Mouse (Mus musculus) testis, adult 2 months (tissue): ENCODE data around the gene Atp5mpl. TPM values are rescaled to one million over a fixed set of nuclear protein-coding genes. Genes with fewer than 3 reads are reported as not detected.

ENCODE experiments used
- H3K27ac ChIP-seq: fragments of 200-500 bp; 2 replicates; pipeline ENCODE4 v1.5.1; 2012; ENCODE audit warnings: low read depth, low read length; ENCODE audit not compliant: control insufficient read depth, insufficient read depth
- H3K27me3 ChIP-seq: fragments of 200-500 bp; 2 replicates; pipeline ENCODE4 v1.6.1; 2012; ENCODE audit warnings: mild to moderate bottlenecking, low read length, moderate library complexity; ENCODE audit not compliant: control insufficient read depth, insufficient read depth
- H3K36me3 ChIP-seq: fragments of 200-500 bp; 2 replicates; pipeline ENCODE4 v1.6.1; 2012; ENCODE audit warnings: mild to moderate bottlenecking, low read length; ENCODE audit not compliant: control insufficient read depth, insufficient read depth
- H3K4me1 ChIP-seq: fragments of 200-500 bp; 2 replicates; pipeline ENCODE4 v1.6.1; 2012; ENCODE audit warnings: low read length; ENCODE audit not compliant: control insufficient read depth, insufficient read depth
- H3K4me3 ChIP-seq: fragments of 200-500 bp; 2 replicates; pipeline ENCODE4 v1.5.1; 2012; ENCODE audit warnings: low read depth, mild to moderate bottlenecking, low read length, moderate library complexity, mixed read lengths; ENCODE audit not compliant: control insufficient read depth
- CTCF ChIP-seq: fragments of 200-500 bp; IDR thresholded peaks from 2 replicates; pipeline ENCODE4 v1.5.1; 2012; ENCODE audit warnings: low read depth, mild to moderate bottlenecking, inconsistent platforms, low read length, moderate library complexity; ENCODE audit not compliant: control insufficient read depth, insufficient read depth, insufficient replicate concordance
- POLR2A ChIP-seq: fragments of 200-500 bp; IDR thresholded peaks from 2 replicates; pipeline ENCODE4 v1.6.1; 2012; ENCODE audit warnings: low read depth, mild to moderate bottlenecking, inconsistent platforms, low read length, moderate library complexity; ENCODE audit not compliant: control insufficient read depth
- polyA plus RNA-seq: library from polyadenylated mRNA; depleted of rRNA; stranded (reverse); fragments of >200 nt; gene quantifications from 2 replicates; pipeline ENCODE4 v1.2.3, GENCODE M21; 2012

Gene Atp5mpl
- polyA plus RNA-seq, 1 experiment = 94.8 TPM

DNA sequence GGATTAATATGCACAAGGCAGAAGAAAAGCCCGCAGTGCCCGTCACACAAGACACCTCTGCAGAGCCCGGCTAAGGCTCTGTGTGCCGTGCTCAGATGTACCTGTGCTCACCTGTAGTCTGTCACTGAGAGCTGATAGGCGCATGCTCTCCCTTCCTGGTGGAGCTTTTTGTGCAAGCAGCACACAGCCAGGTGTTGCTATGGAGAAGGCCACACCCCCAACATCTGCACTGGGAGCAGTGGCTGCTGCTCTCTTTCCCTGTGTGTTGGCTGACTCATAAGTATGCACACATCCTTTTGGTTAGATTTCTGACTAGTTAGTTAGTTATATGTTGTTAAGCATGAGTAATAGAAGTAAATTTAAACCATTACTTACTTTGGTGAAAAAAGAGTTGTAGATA is 25.8 kb upstream of the Atp5mpl start:
- H3K27ac ChIP-seq = no peak overlapping the region
- H3K36me3 ChIP-seq = no peaks in the 10 kb centered on the region
- no peak for TF ChIP-seq CTCF
- TF ChIP-seq POLR2A = no peak

GRCm38 (mm10) chr12:111986756-111987155 is 20.0 kb upstream of the Atp5mpl start:
- Histone ChIP-seq H3K4me1 (no peaks in the 10 kb centered on the region), H3K36me3 (no peaks in the 10 kb centered on the region), H3K4me3 (no peak overlapping the region), H3K27ac (no peak overlapping the region), H3K27me3 (no peaks in the 10 kb centered on the region)
- TF ChIP-seq POLR2A (no peak), CTCF (no peak)

More for the DNA sequence above, 25.8 kb upstream of the Atp5mpl start:
- Histone ChIP-seq H3K4me3 (no peak overlapping the region), H3K27me3 (no peaks in the 10 kb centered on the region), H3K4me1 (no peaks in the 10 kb centered on the region)

DNA sequence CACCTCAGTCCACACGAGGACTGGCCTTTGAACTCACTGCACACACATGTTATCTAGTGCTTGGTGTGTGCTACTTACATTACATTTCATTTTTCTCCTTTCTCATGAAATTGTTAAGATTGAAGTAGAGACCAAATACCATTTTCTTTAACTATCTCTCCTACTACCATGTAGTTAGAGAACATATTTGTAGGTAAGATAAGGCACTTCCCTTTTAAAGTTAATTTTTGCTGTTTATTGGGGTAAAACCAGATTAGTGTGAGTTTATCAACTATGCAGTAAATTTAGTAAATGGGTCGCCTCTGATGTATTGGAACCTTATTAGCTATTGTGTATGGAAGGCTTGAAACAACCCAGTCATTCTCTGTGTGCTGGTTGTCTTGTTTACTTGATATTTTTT is 16.4 kb upstream of the Atp5mpl start:
- H3K36me3 ChIP-seq = no peaks in the 10 kb centered on the region
- H3K4me3 ChIP-seq = no peak overlapping the region
- TF ChIP-seq POLR2A (no peak), CTCF (no peak)
- H3K27ac ChIP-seq = no peak overlapping the region
- H3K27me3 ChIP-seq = no peaks in the 10 kb centered on the region
- H3K4me1 ChIP-seq = no peaks in the 10 kb centered on the region

DNA sequence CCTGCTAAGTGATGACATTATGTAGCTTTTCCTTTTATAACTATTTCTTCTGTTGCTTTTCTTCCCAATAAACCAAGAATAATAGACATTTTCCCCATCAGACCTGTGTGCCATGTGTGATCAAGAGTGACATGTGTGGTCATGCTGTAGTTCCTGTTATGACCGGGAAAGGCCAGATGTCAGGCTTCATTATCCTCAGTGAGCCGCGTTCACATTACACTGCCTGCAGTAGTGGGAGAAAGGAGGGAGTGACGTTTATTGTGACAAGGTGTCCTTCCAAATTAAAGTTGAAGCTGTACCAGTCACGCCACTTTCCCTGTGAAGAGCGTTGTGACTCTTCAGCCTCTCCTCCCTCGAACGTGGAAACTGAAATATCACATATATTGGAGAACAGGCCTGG is 15.1 kb upstream of the Atp5mpl start:
- no peaks in the 10 kb centered on the region for H3K27me3 ChIP-seq
- no peak overlapping the region for H3K4me3 ChIP-seq
- H3K27ac ChIP-seq = no peak overlapping the region
- no peaks in the 10 kb centered on the region for H3K4me1 ChIP-seq
- no peak for TF ChIP-seq CTCF
- TF ChIP-seq POLR2A = no peak
- no peaks in the 10 kb centered on the region for H3K36me3 ChIP-seq

GRCm38 (mm10) chr12:111980887-111981367 is 14.2 kb upstream of the Atp5mpl start, which contains the start of gene Rd3l:
Gene Rd3l (minus strand): TSS chr12:111981317.
- TF ChIP-seq CTCF (no peak), POLR2A (no peak)
- H3K4me1 ChIP-seq = no peaks in the 10 kb centered on the region
- no peaks in the 10 kb centered on the region for H3K36me3 ChIP-seq
- H3K27me3 ChIP-seq = no peaks in the 10 kb centered on the region
- H3K4me3 ChIP-seq = no peak within 1 kb of the TSS
- no peak within 1 kb of the TSS for H3K27ac ChIP-seq

- Histone ChIP-seq H3K27ac (no peak overlapping the region), H3K36me3 (no peaks in the 10 kb centered on the region; the same call in 1 of the 2 replicates), H3K4me3 (no peak overlapping the region), H3K27me3 (no peaks in the 10 kb centered on the region), H3K4me1 (no peaks in the 10 kb centered on the region)
- TF ChIP-seq POLR2A (no peak), CTCF (no peak)
Observed at GRCm38 (mm10) chr12:111978274-111978673, 11.5 kb upstream of the Atp5mpl start.

- Histone ChIP-seq H3K27ac (no peak overlapping the region), H3K4me1 (no peaks in the 10 kb centered on the region), H3K27me3 (no peaks in the 10 kb centered on the region), H3K36me3 (no peaks in the 10 kb centered on the region; the same call in 1 of the 2 replicates), H3K4me3 (no peak overlapping the region)
- no peak for TF ChIP-seq POLR2A
- TF ChIP-seq CTCF = no peak
Observed at GRCm38 (mm10) chr12:111977138-111977537, 10.4 kb upstream of the Atp5mpl start.

DNA sequence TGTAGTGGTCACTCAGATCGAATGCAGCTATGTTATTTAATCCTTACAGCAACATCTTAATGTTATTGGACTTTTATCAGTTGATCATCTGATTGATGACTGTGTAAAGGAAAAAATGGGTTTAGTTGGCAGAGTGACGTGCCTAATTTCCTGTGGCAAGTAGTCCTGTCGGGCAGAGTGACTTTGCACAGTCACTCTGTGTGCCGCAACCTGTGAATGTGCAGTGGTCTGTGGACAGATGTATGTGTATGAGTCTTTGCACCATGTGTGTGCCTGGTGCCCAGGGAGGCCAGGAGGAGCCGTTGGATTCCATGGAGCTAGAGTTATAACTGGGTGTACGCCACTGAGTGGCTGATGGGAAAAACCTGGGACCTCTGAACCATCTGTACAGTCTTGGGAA is 7.8 kb upstream of the Atp5mpl start:
- Histone ChIP-seq H3K27ac (no peak overlapping the region), H3K4me3 (peak overlapping the region; percentile 6; the same call in 1 of the 2 replicates), H3K4me1 (no peaks in the 10 kb centered on the region; the same call in 1 of the 2 replicates), H3K36me3 (no peaks in the 10 kb centered on the region; the same call in 1 of the 2 replicates), H3K27me3 (no peaks in the 10 kb centered on the region)
- TF ChIP-seq POLR2A (no peak), CTCF (no peak)
